Mouse (Mus musculus) spleen, adult 18-20 months (tissue): ENCODE measurements around the gene Nudt1.

ENCODE experiments used
- DNase-seq, 2 experiments: peaks; one replicate each; pipeline ENCODE4 v3.0.0; 2022; ENCODE audit warnings: mixed read lengths in 2 of 2

Gene Nudt1

GRCm38 (mm10) chr5:140321042-140321755 is at the start of gene Nudt1, which contains the start of gene Mad1l1:
TSS of gene Nudt1 (plus strand) at chr5:140321656.
TSS of gene Mad1l1 (minus strand) at chr5:140321552.
- peak; percentile 90 to 91 for DNase-seq

- DNase-seq, result no peak
These were observed 44.7 kb upstream of the Nudt1 start for GRCm38 (mm10) chr5:140276779-140277178.

- DNase-seq, result no peak
These were observed 41.3 kb upstream of the Nudt1 start for GRCm38 (mm10) chr5:140280205-140280604.

- DNase-seq, result no peak
These were observed 39.1 kb upstream of the Nudt1 start for GRCm38 (mm10) chr5:140282376-140282775.

- DNase-seq, result no peak
These were observed 38.6 kb upstream of the Nudt1 start for GRCm38 (mm10) chr5:140282900-140283299.

- DNase-seq, result no peak
These were observed 37.4 kb upstream of the Nudt1 start for GRCm38 (mm10) chr5:140284011-140284410.

GRCm38 (mm10) chr5:140284761-140285160 is 36.7 kb upstream of the Nudt1 start:
- DNase-seq, result no peak

GRCm38 (mm10) chr5:140288287-140288686 is 33.2 kb upstream of the Nudt1 start:
- no peak for DNase-seq

- no peak for DNase-seq
These were observed 32.3 kb upstream of the Nudt1 start for GRCm38 (mm10) chr5:140289161-140289560.

- DNase-seq, result peak; percentile 13 to 54
These were observed 29.3 kb upstream of the Nudt1 start for GRCm38 (mm10) chr5:140292152-140292551.

- DNase-seq, result no peak
These were observed 23.2 kb upstream of the Nudt1 start for GRCm38 (mm10) chr5:140298291-140298690.

GRCm38 (mm10) chr5:140306016-140306415 is 15.4 kb upstream of the Nudt1 start:
- DNase-seq, result no peak

GRCm38 (mm10) chr5:140307602-140308001 is 13.9 kb upstream of the Nudt1 start:
- no peak for DNase-seq

- no peak for DNase-seq
These were observed 4.7 kb upstream of the Nudt1 start for GRCm38 (mm10) chr5:140316716-140317115.

GRCm38 (mm10) chr5:140321756-140322575 is 510 bp downstream of the Nudt1 start:
- DNase-seq, result no peak

- DNase-seq, result no peak
These were observed 2.6 kb downstream of the Nudt1 start for GRCm38 (mm10) chr5:140324058-140324457.

GRCm38 (mm10) chr5:140331615-140332512 is 10.4 kb downstream of the Nudt1 start, which contains the start of gene Mrm2:
TSS of gene Mrm2 (minus strand) at chr5:140331898.
- DNase-seq, result peak; percentile 63 to 82

- DNase-seq, result no peak
These were observed 11.1 kb downstream of the Nudt1 start for GRCm38 (mm10) chr5:140332519-140332918.

GRCm38 (mm10) chr5:140333631-140334030 is 12.2 kb downstream of the Nudt1 start:
- DNase-seq, result peak in 1 of 2 experiments; percentile 24

- DNase-seq, result peak in 1 of 2 experiments; percentile 21
These were observed 15.2 kb downstream of the Nudt1 start for GRCm38 (mm10) chr5:140336680-140337079.

- DNase-seq, result no peak
These were observed 17.3 kb downstream of the Nudt1 start for GRCm38 (mm10) chr5:140338779-140339178.

- DNase-seq, result no peak
These were observed 18.4 kb downstream of the Nudt1 start for GRCm38 (mm10) chr5:140339836-140340235.

- DNase-seq, result no peak
These were observed 21.4 kb downstream of the Nudt1 start for GRCm38 (mm10) chr5:140342880-140343279.
